Mouse (Mus musculus): ENCODE data around the gene Scd3.
"Not testable (repeated sequence)": the region's sequence is repeated elsewhere in the genome, so short reads cannot be mapped to it uniquely, and the experiment has no call there.

DNA sequence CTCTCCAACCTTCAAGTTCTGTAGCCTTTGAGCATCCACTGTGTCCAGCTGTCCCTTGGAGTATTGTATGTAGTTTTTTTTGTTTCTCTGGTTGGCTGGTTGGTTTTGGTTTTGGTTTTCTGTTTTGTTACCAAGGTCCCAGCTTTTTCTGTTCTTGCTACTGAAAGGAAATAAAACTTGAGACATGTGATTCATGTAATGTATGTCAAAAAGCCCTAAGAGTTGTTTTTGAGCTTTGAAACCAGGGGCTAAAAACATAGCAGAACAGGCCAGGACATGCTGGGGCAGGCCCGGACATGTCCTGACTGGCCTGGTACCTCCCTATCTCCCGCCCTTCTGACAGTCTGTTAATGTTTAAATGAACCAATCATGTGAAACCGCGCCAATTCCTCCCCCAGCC, 51.0 kb downstream of the Scd3 start:
- not testable (repeated sequence) for TF ChIP-seq CTCF, EP300 (IDR thresholded peaks at IDR 0.05; ENCODE audit: low read depth)

Measured in heart, postnatal 0 days (tissue).